Comparison of ENCODE assay signal across 41 mouse cellular contexts in genomic region chr17:28990060-28990459, GRCm38 (mm10). TPM values are rescaled to one million over a fixed set of nuclear protein-coding genes. Genes with fewer than 3 reads are reported as not detected.
"Had no signal": no experiment of that assay in that cellular context is flagged by ENCODE, and none has a peak within 500 bp of the region (broad histone marks: within the 10 kb centered on the region; RNA-seq: fewer than 3 reads in every experiment).

No protein-coding gene starts in this region.

- H3K4me3 ChIP-seq: limb, embryonic 10.5 days; limb, embryonic 12.5 days; limb, embryonic 13.5 days; limb, embryonic 15.5 days; liver, embryonic 12.5 days; liver, embryonic 13.5 days; liver, embryonic 15.5 days; lung, embryonic 15.5 days; midbrain, embryonic 10.5 days; midbrain, embryonic 12.5 days; midbrain, embryonic 13.5 days; midbrain, embryonic 15.5 days; myocyte; neural tube, embryonic 12.5 days had no signal

- H3K27me3 ChIP-seq: limb, embryonic 12.5 days; limb, embryonic 13.5 days; limb, embryonic 15.5 days; liver, embryonic 12.5 days; liver, embryonic 13.5 days; liver, embryonic 15.5 days; lung, embryonic 15.5 days; megakaryocyte, embryonic 14.5 days; midbrain, embryonic 12.5 days; midbrain, embryonic 13.5 days; midbrain, embryonic 15.5 days; neural tube, embryonic 12.5 days had no signal

- H3K4me1 ChIP-seq: limb, embryonic 10.5 days; limb, embryonic 12.5 days; limb, embryonic 13.5 days; limb, embryonic 15.5 days; liver, embryonic 13.5 days; midbrain, embryonic 10.5 days; midbrain, embryonic 12.5 days; midbrain, embryonic 13.5 days; midbrain, embryonic 15.5 days; neural tube, embryonic 12.5 days had no signal

- ATAC-seq: liver, embryonic 12.5 days; liver, postnatal 0 days; midbrain, embryonic 13.5 days; midbrain, embryonic 15.5 days; midbrain, embryonic 16.5 days had no signal

- H3K9ac ChIP-seq: limb, embryonic 12.5 days; limb, embryonic 13.5 days; limb, embryonic 15.5 days; liver, embryonic 12.5 days; liver, embryonic 13.5 days; liver, embryonic 14.5 days; liver, embryonic 15.5 days; liver, postnatal 0 days; lung, embryonic 14.5 days; lung, embryonic 15.5 days; midbrain, embryonic 12.5 days; midbrain, embryonic 13.5 days; midbrain, embryonic 15.5 days; neural tube, embryonic 12.5 days had no signal

- DNase-seq: left cerebral cortex, postnatal 4 days; liver; liver, embryonic 13.5 days; liver, postnatal 0 days; lung, adult 18-20 months; lung, adult 2 months; lung, embryonic 14.5 days; lung, postnatal 10 days; lung, postnatal 14 days; lung, postnatal 36 days; lung, postnatal 4 days; midbrain, embryonic 14.5 days had no signal

- H3K4me2 ChIP-seq: limb, embryonic 12.5 days; limb, embryonic 13.5 days; limb, embryonic 15.5 days; liver, embryonic 11.5 days; liver, embryonic 12.5 days; liver, embryonic 13.5 days; liver, embryonic 15.5 days; lung, embryonic 14.5 days; lung, embryonic 15.5 days; midbrain, embryonic 11.5 days; midbrain, embryonic 12.5 days; midbrain, embryonic 13.5 days; midbrain, embryonic 15.5 days; neural tube, embryonic 12.5 days had no signal

- H3K9me3 ChIP-seq: limb, embryonic 10.5 days; limb, embryonic 12.5 days; limb, embryonic 13.5 days; limb, embryonic 15.5 days; liver, embryonic 12.5 days; liver, embryonic 13.5 days; liver, embryonic 15.5 days; lung, embryonic 15.5 days; megakaryocyte, embryonic 14.5 days; midbrain, embryonic 10.5 days; midbrain, embryonic 12.5 days; midbrain, embryonic 13.5 days; midbrain, embryonic 15.5 days; neural tube, embryonic 12.5 days had no signal

- H3K27ac ChIP-seq: limb, embryonic 10.5 days; limb, embryonic 12.5 days; limb, embryonic 13.5 days; limb, embryonic 15.5 days; liver, embryonic 12.5 days; liver, embryonic 13.5 days; liver, embryonic 14.5 days; liver, embryonic 15.5 days; lung, embryonic 15.5 days; macrophage; midbrain, embryonic 10.5 days; midbrain, embryonic 12.5 days; midbrain, embryonic 13.5 days; midbrain, embryonic 15.5 days; neural tube, embryonic 12.5 days had no signal

RNA-seq across cellular contexts. Expression of gene Pxt1, which starts 46.4 kb away (rescaled TPM):
- total RNA-seq: left cerebral cortex, adult 8-10 months; left cerebral cortex, postnatal 10 days; left cerebral cortex, postnatal 14 days; left cerebral cortex, postnatal 25 days; left cerebral cortex, postnatal 36 days; left cerebral cortex, postnatal 4 days; liver, adult 2 months; megakaryocyte-erythroid progenitor cell, adult 5-6 weeks; monocyte, adult 5-6 weeks had no signal
- polyA plus RNA-seq: limb, embryonic 11.5 days; limb, embryonic 13.5 days; limb, embryonic 15.5 days; liver, adult 2 months; macrophage; midbrain, embryonic 10.5 days; midbrain, embryonic 11.5 days; midbrain, embryonic 12.5 days; midbrain, embryonic 13.5 days; midbrain, embryonic 14.5 days; midbrain, embryonic 16.5 days; myocyte; neural tube, embryonic 11.5 days; neural tube, embryonic 12.5 days had no signal
